Mouse (Mus musculus) gastrocnemius, postnatal 4 days (tissue): ENCODE measurements around the gene Amd1. TPM values are rescaled to one million over a fixed set of nuclear protein-coding genes. Genes with fewer than 3 reads are reported as not detected.

ENCODE experiments used
- DNase-seq, 2 experiments: peaks; one replicate each; pipeline ENCODE4 v3.0.0; 2021 to 2022; ENCODE audit warnings: low spot score in 2 of 2, mixed read lengths in 2 of 2
- total RNA-seq, 2 experiments: library from RNA; stranded (reverse); gene quantifications; 2 replicates each; pipeline ENCODE4 v1.2.3; 2021

Amd1 gene
- total RNA-seq, 2 experiments from 2014 or later = 21.0 to 23.1 TPM

GRCm38 (mm10) chr10:40305989-40306388, 4.0 kb upstream of the Amd1 start:
- DNase-seq = no peak

GRCm38 (mm10) chr10:40301181-40302075, 558 bp downstream of the Amd1 start:
- DNase-seq = peak in 1 of 2 experiments; percentile 44

DNA sequence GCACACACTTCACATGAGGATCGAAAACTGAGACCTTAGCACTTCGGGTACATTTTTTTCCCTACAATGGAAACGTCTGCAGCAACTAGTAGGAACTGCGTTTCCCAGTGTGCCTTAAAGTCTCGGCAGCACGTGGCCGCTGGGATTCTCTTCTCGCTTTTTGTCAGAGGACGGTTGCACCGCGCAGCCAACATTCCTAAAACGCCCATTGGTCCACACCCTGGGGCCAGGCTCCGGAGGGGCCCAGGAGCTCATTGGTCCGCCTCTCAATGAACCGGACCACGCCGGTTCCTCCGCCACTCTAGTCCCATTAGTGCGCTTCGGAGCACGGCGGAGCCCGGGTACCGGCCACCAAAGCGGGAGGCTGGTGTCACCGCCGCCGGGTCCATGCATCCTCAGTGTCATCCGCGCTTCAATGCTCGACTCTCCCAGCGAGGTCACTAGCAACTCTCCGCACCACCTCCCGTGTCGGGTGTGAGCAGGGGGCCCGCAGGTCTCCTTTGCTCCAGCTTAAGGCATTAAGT, 1.3 kb downstream of the Amd1 start:
- DNase-seq = peak; percentile 65 to 88

- DNase-seq = no peak
These were observed 9.3 kb downstream of the Amd1 start for GRCm38 (mm10) chr10:40292640-40293039.

DNA sequence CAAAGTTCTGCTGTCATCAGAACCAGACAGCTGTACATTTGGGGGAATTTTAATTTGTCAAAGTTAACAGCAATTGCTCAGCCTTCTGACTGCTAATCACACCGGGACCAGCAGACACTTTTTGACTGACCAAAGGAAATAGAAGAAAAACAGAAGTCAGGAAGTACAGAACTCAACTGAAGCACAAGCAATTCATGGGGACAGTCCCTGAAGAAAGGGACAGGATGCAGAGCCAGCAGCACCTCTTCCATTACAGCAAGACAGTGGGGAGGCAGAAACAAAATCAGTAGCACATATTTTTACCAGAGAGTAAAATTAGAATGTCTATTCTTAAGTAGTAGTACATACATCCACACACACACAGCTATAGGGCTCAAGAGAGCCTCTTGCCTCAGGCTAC, 15.2 kb downstream of the Amd1 start:
- no peak for DNase-seq

- DNase-seq = no peak
These were observed 16.4 kb downstream of the Amd1 start for GRCm38 (mm10) chr10:40285571-40285970.

DNA sequence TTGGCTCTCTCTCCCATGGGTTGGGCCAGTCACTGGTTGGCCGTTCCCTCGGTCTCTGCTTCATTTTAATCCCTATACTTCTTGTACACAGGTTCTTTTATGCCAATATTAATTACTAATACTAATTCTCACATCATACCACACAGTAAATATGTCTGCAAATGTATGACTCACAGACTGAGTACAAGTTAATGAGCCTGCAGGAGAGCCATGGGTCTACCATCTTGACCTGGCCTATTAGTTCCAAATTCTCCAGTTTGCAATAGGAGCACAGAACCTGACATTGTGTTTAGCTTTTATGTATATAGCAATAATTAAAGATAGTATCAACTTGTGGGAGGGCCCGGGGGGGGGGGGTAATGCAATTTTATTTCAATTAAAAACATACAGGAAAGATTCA, 17.0 kb downstream of the Amd1 start:
- DNase-seq = no peak

- no peak for DNase-seq
These were observed 17.7 kb downstream of the Amd1 start for GRCm38 (mm10) chr10:40284179-40284831.

DNA sequence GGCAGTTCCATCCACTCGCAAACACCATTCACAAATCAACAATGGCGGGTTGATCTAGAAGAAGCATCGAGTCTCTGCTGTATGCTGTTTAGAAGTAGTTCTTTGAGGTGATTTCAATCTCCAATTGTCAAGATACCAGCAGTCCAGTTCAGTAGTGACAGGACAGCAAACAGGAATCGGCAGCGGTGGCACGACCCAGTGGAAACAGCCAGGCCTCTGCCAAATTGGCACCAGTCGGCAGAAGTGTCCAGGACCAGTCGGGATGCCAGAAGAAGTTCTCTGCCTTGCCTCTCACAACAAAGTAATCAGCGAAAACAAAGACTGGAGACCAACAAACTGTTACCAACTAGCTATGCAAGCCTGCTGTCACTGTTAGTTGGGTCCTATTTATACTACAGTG, 18.4 kb downstream of the Amd1 start:
- no peak for DNase-seq

DNA sequence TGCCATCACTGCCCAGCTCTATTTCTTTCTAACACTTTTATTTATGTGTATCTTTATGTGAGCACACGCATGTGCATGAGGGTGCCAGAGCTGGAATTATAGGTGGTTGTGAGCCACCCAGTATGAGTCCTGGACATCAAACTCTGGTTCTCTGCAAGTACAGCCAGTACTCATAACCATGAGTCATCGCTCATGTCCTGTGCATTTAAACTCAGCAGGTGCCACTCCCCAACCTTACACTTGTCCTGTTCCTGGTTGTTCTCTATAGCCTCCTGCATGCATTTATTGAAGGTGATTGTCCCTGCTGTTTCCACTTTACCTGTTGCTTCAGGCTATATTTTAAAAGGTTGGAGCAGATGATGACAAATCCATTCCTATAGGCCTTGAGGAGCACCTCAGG, 20.4 kb downstream of the Amd1 start:
- no peak for DNase-seq

DNA sequence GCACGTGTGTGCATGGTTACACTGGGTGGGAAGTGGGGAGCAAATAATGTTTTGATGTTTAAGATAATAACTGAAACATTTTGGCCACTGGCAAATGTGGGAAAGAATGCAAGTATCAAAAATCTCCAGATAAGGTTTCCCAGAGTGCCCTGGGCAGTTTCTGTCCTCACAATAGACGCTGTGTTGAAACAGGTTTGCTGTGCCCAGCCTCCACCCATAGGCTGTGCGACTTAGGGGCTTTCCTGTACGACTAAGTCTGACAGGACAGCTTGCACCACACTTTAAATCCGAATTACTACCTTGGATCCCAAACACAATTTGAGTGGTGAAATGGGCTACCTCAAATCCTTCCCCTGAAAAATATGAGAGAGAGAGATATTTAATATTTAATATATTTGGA, 23.7 kb downstream of the Amd1 start:
- DNase-seq = no peak

- no peak for DNase-seq
These were observed 26.0 kb downstream of the Amd1 start for GRCm38 (mm10) chr10:40275991-40276390.

- no peak for DNase-seq
These were observed 28.0 kb downstream of the Amd1 start for GRCm38 (mm10) chr10:40273938-40274337.

GRCm38 (mm10) chr10:40271216-40271615, 30.8 kb downstream of the Amd1 start:
- no peak for DNase-seq

GRCm38 (mm10) chr10:40264920-40265319, 37.1 kb downstream of the Amd1 start:
- DNase-seq = no peak

GRCm38 (mm10) chr10:40263691-40264090, 38.3 kb downstream of the Amd1 start:
- DNase-seq = no peak

- DNase-seq = no peak
These were observed 39.8 kb downstream of the Amd1 start for GRCm38 (mm10) chr10:40262200-40262599.

DNA sequence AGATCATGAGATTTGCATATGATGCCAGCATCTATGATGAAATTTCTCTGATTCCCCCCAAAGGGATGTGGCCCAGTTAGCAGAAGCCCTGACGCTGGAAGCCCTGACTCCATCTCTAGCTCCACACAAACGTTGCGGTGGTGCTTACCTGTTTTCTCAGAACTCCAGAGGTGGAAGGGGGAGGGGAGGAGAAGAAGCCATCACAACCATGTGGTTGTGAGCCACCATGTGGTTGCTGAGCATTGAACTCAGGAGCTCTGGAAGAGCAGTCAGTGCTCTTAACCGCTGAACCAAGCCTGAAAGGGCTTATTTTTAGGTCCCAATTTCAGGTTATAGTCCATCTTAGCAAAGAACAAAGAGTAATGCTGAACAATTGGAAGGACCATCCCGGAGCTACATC, 41.7 kb downstream of the Amd1 start:
- no peak for DNase-seq

GRCm38 (mm10) chr10:40259542-40259941, 42.4 kb downstream of the Amd1 start:
- DNase-seq = no peak

DNA sequence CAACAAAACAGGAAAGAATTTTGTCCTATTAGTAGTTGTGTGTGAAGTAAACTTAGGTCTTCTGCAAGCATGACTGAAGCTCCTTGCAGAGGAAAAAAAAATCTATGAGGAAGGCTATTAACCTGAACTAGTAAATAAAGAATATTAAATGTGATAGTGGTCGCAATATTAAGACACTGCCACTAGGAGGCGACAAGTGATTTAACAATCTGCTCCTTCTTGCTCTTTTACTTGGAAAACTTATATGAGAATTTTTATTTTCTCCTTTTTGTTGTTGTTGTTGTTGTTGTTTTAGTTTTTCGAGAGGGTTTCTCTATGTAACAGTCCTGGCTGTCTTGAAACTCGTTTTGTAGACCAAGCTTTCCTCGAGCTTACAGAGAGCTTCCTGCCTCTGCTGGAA, 43.0 kb downstream of the Amd1 start:
- DNase-seq = peak in 1 of 2 experiments; percentile 28

- DNase-seq = peak; percentile 32 to 57
These were observed 43.5 kb downstream of the Amd1 start for GRCm38 (mm10) chr10:40258401-40258966.
